ENCODE assay signal across 33 mouse cellular contexts in the genomic region with DNA sequence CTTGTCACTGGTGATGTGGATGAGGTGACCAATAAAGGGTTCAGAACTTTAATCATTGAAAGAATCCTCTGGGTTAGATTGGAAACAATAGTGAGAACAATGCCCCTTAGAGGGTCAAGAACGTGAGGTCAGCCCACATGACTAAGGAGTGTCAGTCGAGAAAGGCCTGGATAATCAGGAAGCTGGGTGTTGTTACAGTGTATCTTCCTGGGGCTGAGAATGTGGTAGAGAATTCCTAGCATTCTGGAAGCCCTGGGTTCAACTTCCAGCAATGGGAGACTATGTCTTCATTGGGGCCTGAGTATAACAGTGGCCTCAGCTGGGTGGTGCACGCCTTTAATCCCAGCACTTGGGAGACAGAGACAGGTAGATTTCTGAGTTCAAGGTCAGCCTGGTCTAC. TPM values are rescaled to one million over a fixed set of nuclear protein-coding genes. Genes with fewer than 3 reads are reported as not detected.
"Had no signal": no experiment of that assay in that cellular context is flagged by ENCODE, and none has a peak within 500 bp of the region (broad histone marks: within the 10 kb centered on the region; RNA-seq: fewer than 3 reads in every experiment).

No protein-coding gene starts in this region.

- H3K4me3 ChIP-seq: embryonic facial prominence, embryonic 10.5 days; embryonic facial prominence, embryonic 12.5 days; embryonic facial prominence, embryonic 13.5 days; embryonic facial prominence, embryonic 15.5 days; erythroblast, embryonic 14.5 days; forebrain, embryonic 10.5 days; forebrain, embryonic 12.5 days; forebrain, embryonic 13.5 days; forebrain, embryonic 15.5 days; gastrocnemius, adult 2 months; heart, adult 2 months had no signal

- DNase-seq: cerebellum, adult 9-10 months; cerebellum, adult 9-11 months; cerebellum, postnatal 10 days; cerebellum, postnatal 14 days; cerebellum, postnatal 25 days; cerebellum, postnatal 36 days; embryo, embryonic 11 days; forebrain, postnatal 0 days; gastrocnemius, adult 2 months; gastrocnemius, postnatal 10 days; gastrocnemius, postnatal 14 days; gastrocnemius, postnatal 25 days; gastrocnemius, postnatal 36 days; heart, adult 11 months; heart, adult 18-20 months; heart, adult 2 months had no signal

- H3K36me3 ChIP-seq: embryonic facial prominence, embryonic 10.5 days; embryonic facial prominence, embryonic 12.5 days; embryonic facial prominence, embryonic 13.5 days; embryonic facial prominence, embryonic 15.5 days; forebrain, embryonic 10.5 days; forebrain, embryonic 12.5 days; forebrain, embryonic 15.5 days had no signal

- H3K27ac ChIP-seq: embryonic facial prominence, embryonic 10.5 days; embryonic facial prominence, embryonic 12.5 days; embryonic facial prominence, embryonic 13.5 days; embryonic facial prominence, embryonic 15.5 days; forebrain, embryonic 10.5 days; forebrain, embryonic 12.5 days; forebrain, embryonic 13.5 days; forebrain, embryonic 15.5 days; gastrocnemius, adult 2 months; heart, adult 2 months had no signal

RNA-seq across cellular contexts. Expression of a gene that starts 8.0 kb away (rescaled TPM):
- polyA plus RNA-seq: cortical plate, adult 2 months; embryonic facial prominence, embryonic 10.5 days; embryonic facial prominence, embryonic 13.5 days; embryonic facial prominence, embryonic 14.5 days; erythroblast, embryonic 14.5 days; forebrain, embryonic 10.5 days; forebrain, embryonic 11.5 days; forebrain, embryonic 12.5 days; forebrain, embryonic 13.5 days; forebrain, embryonic 14.5 days; forebrain, embryonic 16.5 days; forebrain, postnatal 0 days; frontal cortex, adult 2 months; gonadal fat pad, adult 2 months had no signal

RNA-seq across cellular contexts. Expression of a gene that starts 15.7 kb away (rescaled TPM):
- polyA plus RNA-seq: embryonic facial prominence, embryonic 10.5 days; embryonic facial prominence, embryonic 13.5 days; embryonic facial prominence, embryonic 14.5 days; erythroblast, embryonic 14.5 days; forebrain, embryonic 10.5 days; forebrain, embryonic 11.5 days; forebrain, embryonic 12.5 days; forebrain, embryonic 13.5 days; forebrain, embryonic 14.5 days; forebrain, embryonic 15.5 days; forebrain, embryonic 16.5 days; forebrain, postnatal 0 days had no signal

RNA-seq across cellular contexts. Expression of a gene that starts 22.5 kb away (rescaled TPM):
- polyA plus RNA-seq: erythroblast, embryonic 14.5 days had no signal

RNA-seq across cellular contexts. Expression of a gene that starts 58.2 kb away (rescaled TPM):
- polyA plus RNA-seq: embryonic facial prominence, embryonic 10.5 days; embryonic facial prominence, embryonic 11.5 days; embryonic facial prominence, embryonic 13.5 days; erythroblast, embryonic 14.5 days had no signal
